Mouse (Mus musculus) cerebellum, adult 11 months (tissue): ENCODE data around the gene Gm21149.
"Not testable (repeated sequence)": the region's sequence is repeated elsewhere in the genome, so short reads cannot be mapped to it uniquely, and the experiment has no call there.

Experiments used
- DNase-seq: peaks from one replicate; pipeline ENCODE4 v3.0.0; 2022

Gene Gm21149

DNA sequence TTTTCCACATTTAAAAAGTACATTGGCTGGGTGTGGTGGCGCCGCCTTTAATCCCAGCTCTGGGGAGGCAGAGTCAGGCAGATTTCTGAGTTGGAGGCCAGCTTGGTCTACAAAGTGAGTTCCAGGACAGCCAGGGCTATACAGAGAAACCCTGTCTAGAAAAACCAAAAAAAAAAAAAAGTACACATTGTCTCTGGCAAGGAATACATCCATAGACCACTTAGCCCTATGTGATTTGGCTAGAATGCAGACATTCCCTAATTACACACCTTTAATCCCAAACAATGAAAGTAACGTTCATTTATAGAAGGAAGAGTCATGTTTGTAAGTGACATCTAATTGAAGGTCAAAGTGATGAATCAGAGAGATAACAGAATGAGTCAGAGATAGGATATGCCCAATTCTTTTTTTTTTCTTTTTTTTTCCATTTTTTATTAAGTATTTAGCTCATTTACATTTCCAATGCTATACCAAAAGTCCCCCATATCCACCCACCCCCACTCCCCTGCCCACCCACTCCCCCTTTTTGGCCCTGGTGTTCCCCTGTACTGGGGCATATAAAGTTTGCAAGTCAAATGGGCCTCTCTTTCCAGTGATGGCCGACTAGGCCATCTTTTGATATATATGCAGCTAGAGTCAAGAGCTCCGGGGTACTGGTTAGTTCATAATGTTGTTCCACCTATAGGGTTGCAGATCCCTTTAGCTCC lies 18.3 kb downstream of the Gm21149 start:
- not testable (repeated sequence) for DNase-seq
